Mouse (Mus musculus) forebrain, embryonic 15.5 days (tissue): ENCODE measurements around the gene Epha5. TPM values are rescaled to one million over a fixed set of nuclear protein-coding genes. Genes with fewer than 3 reads are reported as not detected.

ENCODE experiments used
- ATAC-seq: fragments of 200-750 bp; cut with Nextera tagmentation; replicated peaks from 2 replicates; pipeline ENCODE4 v1.8.0; 2017; ENCODE audit warnings: mild to moderate bottlenecking, moderate TSS enrichment, moderate library complexity
- H3K27ac ChIP-seq: fragments of 300-500 bp; sonication (generic); replicated peaks from 2 replicates; pipeline ENCODE4 v1.5.1; 2015; ENCODE audit warnings: mild to moderate bottlenecking, inconsistent platforms
- H3K27me3 ChIP-seq: fragments of 300-500 bp; sonication (generic); 2 replicates; pipeline ENCODE4 v1.6.1; 2015; ENCODE audit warnings: inconsistent platforms
- H3K36me3 ChIP-seq: fragments of 300-500 bp; sonication (generic); 2 replicates; pipeline ENCODE4 v1.6.1; 2015; ENCODE audit warnings: mild to moderate bottlenecking, inconsistent platforms
- H3K4me1 ChIP-seq: fragments of 300-500 bp; sonication (generic); 2 replicates; pipeline ENCODE4 v1.6.1; 2015; ENCODE audit warnings: inconsistent platforms
- H3K4me2 ChIP-seq: fragments of 300-500 bp; sonication (generic); replicated peaks from 2 replicates; pipeline ENCODE4 v1.6.1; 2015; ENCODE audit warnings: mild to moderate bottlenecking, inconsistent platforms
- H3K4me3 ChIP-seq: fragments of 300-500 bp; sonication (generic); 2 replicates; pipeline ENCODE4 v1.5.1; 2015; ENCODE audit warnings: mild to moderate bottlenecking, inconsistent platforms
- H3K9ac ChIP-seq: fragments of 300-500 bp; sonication (generic); replicated peaks from 2 replicates; pipeline ENCODE4 v1.6.1; 2015; ENCODE audit warnings: mild to moderate bottlenecking, inconsistent platforms
- H3K9me3 ChIP-seq: fragments of 300-500 bp; sonication (generic); 2 replicates; pipeline ENCODE4 v1.6.1; 2016; ENCODE audit warnings: inconsistent platforms
- WGBS: fragments of 180-500 bp; shearing (Covaris S2); methylation state at CpG from one replicate; pipeline ENCODE4 v1.1.7; 2015; ENCODE audit warnings: mixed read lengths; 5-methylcytosine and 5-hydroxymethylcytosine counted together
- polyA plus RNA-seq: library from polyadenylated mRNA; unstranded; fragments of >200 nt; fragmentation: Nextera tagmentation; extraction: Ambion mirVana; gene quantifications from 2 replicates; pipeline ENCODE4 v1.2.1, GENCODE M21; 2015

Gene Epha5
- polyA plus RNA-seq, 1 experiment from 2014 or later: 161 TPM

DNA sequence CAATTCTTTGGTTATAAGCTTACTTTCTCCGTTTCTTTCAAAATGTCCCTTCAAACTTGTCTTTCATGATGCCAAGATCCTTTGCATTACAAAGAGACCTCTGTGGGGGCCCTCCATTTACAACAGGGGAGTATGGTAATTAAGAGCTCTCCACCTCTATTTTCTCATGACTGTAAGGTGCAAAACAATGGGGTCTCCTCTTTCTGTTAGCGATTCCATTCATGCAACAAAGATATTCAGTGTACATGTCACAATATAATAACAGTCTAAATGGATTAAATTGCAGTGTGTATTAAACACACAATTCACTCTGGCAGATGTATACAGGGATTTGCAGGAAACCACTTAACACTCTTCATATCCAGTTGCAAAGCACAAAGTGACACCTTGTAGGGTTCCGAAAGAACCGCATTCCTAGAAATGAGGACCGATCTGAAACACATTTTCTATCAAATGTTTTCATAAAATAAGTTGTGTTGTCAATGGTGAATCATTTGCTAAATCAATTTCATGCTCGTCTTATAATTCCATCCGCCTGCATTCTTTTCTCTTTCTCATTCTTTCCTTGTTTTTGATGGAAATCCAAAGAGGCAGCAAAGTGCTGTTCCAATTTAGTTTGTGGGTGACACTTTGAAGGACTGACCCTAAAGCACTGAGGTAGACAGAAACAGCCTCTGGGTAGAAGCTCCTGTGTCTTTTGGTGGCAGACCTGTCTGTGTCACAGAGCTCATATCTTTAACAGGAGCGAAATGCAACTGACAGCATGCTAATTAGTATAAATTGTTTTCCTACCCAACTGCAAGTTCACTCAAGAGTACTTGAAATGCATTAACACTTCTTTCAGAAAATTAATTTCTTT, 118.1 kb downstream of the Epha5 start:
- no peak overlapping the region for H3K27ac ChIP-seq
- peaks cover 8% of the 10 kb centered on the region for H3K4me1 ChIP-seq
- peak; percentile 55; the same call in 1 of the 2 replicates for ATAC-seq
- no peaks in the 10 kb centered on the region for H3K36me3 ChIP-seq
- no peak overlapping the region for H3K4me2 ChIP-seq
- no peaks in the 10 kb centered on the region for H3K27me3 ChIP-seq
- no peak overlapping the region for H3K4me3 ChIP-seq
- no peaks in the 10 kb centered on the region for H3K9me3 ChIP-seq
- no peak overlapping the region for H3K9ac ChIP-seq
- 5% methylated on average over 8 of the region's 8 CpGs for WGBS

GRCm38 (mm10) chr5:84289429-84289977, 127.7 kb downstream of the Epha5 start:
- H3K27ac ChIP-seq: 0 out of 2 replicates have a peak overlapping the region, but pooled peaks have one; percentile 8
- ATAC-seq: no peak
- H3K9ac ChIP-seq: no peak overlapping the region
- H3K4me2 ChIP-seq: no peak overlapping the region
- no peaks in the 10 kb centered on the region for H3K9me3 ChIP-seq
- 78% methylated on average over 3 of the region's 3 CpGs for WGBS
- H3K4me3 ChIP-seq: no peak overlapping the region
- no peaks in the 10 kb centered on the region for H3K36me3 ChIP-seq
- H3K4me1 ChIP-seq: no peaks in the 10 kb centered on the region
- H3K27me3 ChIP-seq: no peaks in the 10 kb centered on the region

GRCm38 (mm10) chr5:84281290-84282017, 135.7 kb downstream of the Epha5 start:
- peak overlapping the region; percentile 28 for H3K27ac ChIP-seq
- H3K4me1 ChIP-seq: peaks cover 15% of the 10 kb centered on the region
- H3K9me3 ChIP-seq: no peaks in the 10 kb centered on the region
- H3K27me3 ChIP-seq: no peaks in the 10 kb centered on the region
- peak overlapping the region; percentile 19 for H3K4me3 ChIP-seq
- no peaks in the 10 kb centered on the region for H3K36me3 ChIP-seq
- H3K9ac ChIP-seq: no peak overlapping the region
- ATAC-seq: peak; percentile 87
- WGBS: 19% methylated on average over 22 of the region's 22 CpGs
- H3K4me2 ChIP-seq: peak overlapping the region; percentile 28

- H3K9me3 ChIP-seq: no peaks in the 10 kb centered on the region
- H3K27ac ChIP-seq: no peak overlapping the region
- WGBS: 92% methylated on average over 1 of the region's 1 CpGs
- H3K4me3 ChIP-seq: no peak overlapping the region
- H3K27me3 ChIP-seq: no peaks in the 10 kb centered on the region
- peaks cover 12% of the 10 kb centered on the region for H3K4me1 ChIP-seq
- H3K9ac ChIP-seq: no peak overlapping the region
- no peaks in the 10 kb centered on the region for H3K36me3 ChIP-seq
- H3K4me2 ChIP-seq: no peak overlapping the region
- no peak for ATAC-seq
Observed at GRCm38 (mm10) chr5:84276996-84277395, 140.2 kb downstream of the Epha5 start.

- no peak overlapping the region for H3K4me3 ChIP-seq
- H3K27me3 ChIP-seq: no peaks in the 10 kb centered on the region
- ATAC-seq: no peak
- WGBS: 56% methylated on average over 4 of the region's 4 CpGs
- no peak overlapping the region for H3K9ac ChIP-seq
- peaks cover 12% of the 10 kb centered on the region for H3K4me1 ChIP-seq
- H3K27ac ChIP-seq: peak overlapping the region; percentile 27; the same call in 1 of the 2 replicates
- H3K4me2 ChIP-seq: no peak overlapping the region
- no peaks in the 10 kb centered on the region for H3K36me3 ChIP-seq
- no peaks in the 10 kb centered on the region for H3K9me3 ChIP-seq
Observed at GRCm38 (mm10) chr5:84265407-84265806, 151.8 kb downstream of the Epha5 start.

DNA sequence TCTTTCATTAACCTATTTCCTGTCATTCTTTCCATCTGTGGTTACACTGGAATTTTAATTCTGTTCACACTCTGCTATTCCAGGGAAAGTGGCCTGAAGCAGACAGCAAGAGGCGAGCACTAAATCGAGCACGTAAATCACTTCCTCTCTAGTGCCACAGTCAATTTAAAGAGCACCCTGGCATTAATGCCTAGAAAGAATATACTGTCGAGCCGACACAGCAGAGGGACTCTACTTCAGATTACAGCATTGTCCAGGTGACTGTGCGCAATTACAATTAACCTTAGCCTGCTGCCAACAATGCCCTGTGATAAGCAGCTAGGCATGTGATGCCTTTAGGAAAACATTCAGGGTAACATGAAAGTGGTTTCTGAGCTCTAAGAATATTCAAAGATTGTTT, 153.2 kb downstream of the Epha5 start:
- Histone ChIP-seq H3K4me2 (no peak overlapping the region), H3K9me3 (no peaks in the 10 kb centered on the region), H3K4me3 (no peak overlapping the region), H3K36me3 (no peaks in the 10 kb centered on the region), H3K9ac (no peak overlapping the region), H3K4me1 (peaks cover 12% of the 10 kb centered on the region), H3K27ac (peak overlapping the region; percentile 27; the same call in 1 of the 2 replicates), H3K27me3 (no peaks in the 10 kb centered on the region)
- 35% methylated on average over 6 of the region's 6 CpGs for WGBS
- no peak for ATAC-seq

DNA sequence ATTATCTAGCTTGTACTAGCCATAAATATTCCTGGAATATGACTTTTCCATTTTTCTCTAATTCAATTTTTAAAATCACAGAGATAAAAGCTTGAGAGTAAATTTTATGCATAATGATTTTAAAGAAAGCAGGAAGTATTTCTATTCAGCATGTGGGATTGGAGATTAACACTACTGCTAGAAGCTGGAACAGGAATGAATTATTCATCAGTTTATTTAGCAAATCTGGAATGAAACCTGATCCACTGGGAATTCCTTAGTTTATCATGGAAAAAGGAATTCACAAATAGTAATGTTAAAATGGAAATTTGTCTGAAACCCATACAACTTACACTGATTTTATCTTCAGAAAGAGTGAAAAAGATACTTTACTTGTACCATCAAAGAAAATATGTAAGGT, 187.2 kb downstream of the Epha5 start:
- no peak overlapping the region for H3K4me3 ChIP-seq
- no peak overlapping the region for H3K9ac ChIP-seq
- ATAC-seq: no peak
- H3K27ac ChIP-seq: no peak overlapping the region
- H3K27me3 ChIP-seq: no peaks in the 10 kb centered on the region
- no peak overlapping the region for H3K4me2 ChIP-seq
- no peaks in the 10 kb centered on the region for H3K4me1 ChIP-seq
- no peaks in the 10 kb centered on the region for H3K36me3 ChIP-seq
- no peaks in the 10 kb centered on the region for H3K9me3 ChIP-seq

DNA sequence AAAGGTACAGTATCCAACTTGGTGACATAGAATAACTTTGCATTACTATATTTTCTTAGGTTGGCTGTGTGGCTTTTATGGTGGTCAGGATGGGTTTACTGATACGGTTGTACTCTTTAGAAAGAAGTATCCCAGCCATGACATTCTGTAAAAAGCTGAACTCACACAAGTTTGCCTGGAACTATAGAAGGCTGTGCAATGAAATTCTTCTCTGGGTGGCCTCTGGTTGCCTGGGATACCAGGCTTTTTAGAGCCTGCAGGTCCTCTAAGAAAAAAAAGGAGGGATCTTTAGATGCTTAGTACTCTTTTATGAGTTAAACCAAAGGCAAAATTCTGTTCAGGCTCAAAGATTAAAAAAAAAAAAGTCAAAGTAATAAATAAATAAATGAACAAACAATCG, 208.6 kb downstream of the Epha5 start:
- H3K27ac ChIP-seq: no peak overlapping the region
- H3K9me3 ChIP-seq: no peaks in the 10 kb centered on the region
- H3K27me3 ChIP-seq: no peaks in the 10 kb centered on the region
- 10% methylated on average over 2 of the region's 2 CpGs for WGBS
- H3K4me3 ChIP-seq: no peak overlapping the region
- no peaks in the 10 kb centered on the region for H3K4me1 ChIP-seq
- H3K9ac ChIP-seq: no peak overlapping the region
- ATAC-seq: no peak
- no peaks in the 10 kb centered on the region for H3K36me3 ChIP-seq
- H3K4me2 ChIP-seq: no peak overlapping the region

DNA sequence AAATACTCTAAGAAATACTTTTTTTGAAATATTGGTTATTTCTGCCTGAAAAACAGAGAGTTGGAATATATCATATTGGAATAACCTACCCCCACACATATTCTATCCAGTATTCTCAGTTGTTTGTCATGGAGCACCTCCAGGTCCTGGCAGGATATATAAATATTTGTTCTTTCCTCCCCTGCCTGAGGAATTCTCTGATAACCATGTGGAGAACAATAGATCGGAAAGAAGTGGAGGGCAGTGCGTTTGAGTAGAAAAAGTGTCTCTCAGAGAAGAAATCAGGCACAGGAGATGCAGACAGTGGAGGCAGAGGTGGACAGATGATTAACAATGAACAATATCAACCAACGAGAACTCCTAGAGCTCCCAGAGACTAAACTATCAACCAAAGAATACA, 223.8 kb downstream of the Epha5 start:
- Histone ChIP-seq H3K27me3 (no peaks in the 10 kb centered on the region), H3K9me3 (no peaks in the 10 kb centered on the region)
- 80% methylated on average over 3 of the region's 3 CpGs for WGBS

DNA sequence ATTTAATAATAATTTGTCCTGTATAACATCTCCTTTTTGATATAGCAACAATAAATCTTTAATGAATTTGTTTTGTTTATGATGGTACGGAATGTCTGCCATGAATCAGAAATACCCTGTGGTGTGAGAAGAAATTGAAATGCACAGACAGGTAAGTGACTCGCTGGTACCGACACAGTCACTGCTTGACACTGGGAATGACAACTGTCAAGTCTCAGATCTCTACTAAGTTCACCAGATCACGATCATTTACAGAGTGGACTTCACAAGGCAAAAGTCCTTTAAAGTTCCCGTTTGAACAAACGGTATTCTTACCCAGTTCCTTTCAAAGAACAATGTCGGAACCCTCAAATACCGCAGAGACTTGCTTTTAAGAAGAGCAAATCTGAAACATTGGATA, 233.0 kb downstream of the Epha5 start:
- Histone ChIP-seq H3K36me3 (no peaks in the 10 kb centered on the region), H3K9me3 (no peaks in the 10 kb centered on the region), H3K27ac (no peak overlapping the region), H3K4me3 (no peak overlapping the region), H3K27me3 (no peaks in the 10 kb centered on the region), H3K4me2 (no peak overlapping the region), H3K9ac (no peak overlapping the region), H3K4me1 (no peaks in the 10 kb centered on the region)
- ATAC-seq: 0 out of 2 replicates have a peak, but pooled peaks have one; percentile 8
- WGBS: 91% methylated on average over 8 of the region's 8 CpGs

More for the DNA sequence above, 223.8 kb downstream of the Epha5 start:
- no peak for ATAC-seq
- H3K4me3 ChIP-seq: no peak overlapping the region
- H3K27ac ChIP-seq: no peak overlapping the region
- H3K4me2 ChIP-seq: no peak overlapping the region
- no peaks in the 10 kb centered on the region for H3K4me1 ChIP-seq
- no peak overlapping the region for H3K9ac ChIP-seq
- H3K36me3 ChIP-seq: no peaks in the 10 kb centered on the region

GRCm38 (mm10) chr5:84153095-84153494, 264.1 kb downstream of the Epha5 start:
- H3K4me2 ChIP-seq: no peak overlapping the region
- 13% methylated on average over 2 of the region's 2 CpGs for WGBS
- 0 out of 2 replicates have a peak overlapping the region, but pooled peaks have one; percentile 34 for H3K27ac ChIP-seq
- H3K4me1 ChIP-seq: peaks cover 8% of the 10 kb centered on the region; the same call in 1 of the 2 replicates
- no peak overlapping the region for H3K9ac ChIP-seq
- peak; percentile 98 for ATAC-seq
- no peaks in the 10 kb centered on the region for H3K9me3 ChIP-seq
- no peaks in the 10 kb centered on the region for H3K27me3 ChIP-seq
- no peaks in the 10 kb centered on the region for H3K36me3 ChIP-seq
- no peak overlapping the region for H3K4me3 ChIP-seq

GRCm38 (mm10) chr5:84142138-84142537, 275.0 kb downstream of the Epha5 start:
- Histone ChIP-seq H3K4me2 (no peak overlapping the region), H3K27me3 (no peaks in the 10 kb centered on the region), H3K9me3 (no peaks in the 10 kb centered on the region), H3K36me3 (peaks cover 9% of the 10 kb centered on the region; the same call in 1 of the 2 replicates), H3K27ac (no peak overlapping the region), H3K4me1 (no peaks in the 10 kb centered on the region), H3K9ac (no peak overlapping the region), H3K4me3 (no peak overlapping the region)
- ATAC-seq: no peak
- 46% methylated on average over 4 of the region's 4 CpGs for WGBS
